Mouse (Mus musculus) gonadal fat pad, adult 2 months (tissue): ENCODE measurements around the gene Mapkap1. TPM values are rescaled to one million over a fixed set of nuclear protein-coding genes. Genes with fewer than 3 reads are reported as not detected.

Experiments
- DNase-seq: peaks from one replicate; pipeline ENCODE4 v3.0.0-alpha.2; 2012; ENCODE audit warnings: low read depth
- polyA plus RNA-seq: library from polyadenylated mRNA; depleted of rRNA; stranded (reverse); fragments of >200 nt; gene quantifications from 2 replicates; pipeline ENCODE4 v1.2.3, GENCODE M21; 2012; rRNA removed

Gene Mapkap1
- polyA plus RNA-seq: 50.4 and 53.1 TPM in 2 replicates

DNA sequence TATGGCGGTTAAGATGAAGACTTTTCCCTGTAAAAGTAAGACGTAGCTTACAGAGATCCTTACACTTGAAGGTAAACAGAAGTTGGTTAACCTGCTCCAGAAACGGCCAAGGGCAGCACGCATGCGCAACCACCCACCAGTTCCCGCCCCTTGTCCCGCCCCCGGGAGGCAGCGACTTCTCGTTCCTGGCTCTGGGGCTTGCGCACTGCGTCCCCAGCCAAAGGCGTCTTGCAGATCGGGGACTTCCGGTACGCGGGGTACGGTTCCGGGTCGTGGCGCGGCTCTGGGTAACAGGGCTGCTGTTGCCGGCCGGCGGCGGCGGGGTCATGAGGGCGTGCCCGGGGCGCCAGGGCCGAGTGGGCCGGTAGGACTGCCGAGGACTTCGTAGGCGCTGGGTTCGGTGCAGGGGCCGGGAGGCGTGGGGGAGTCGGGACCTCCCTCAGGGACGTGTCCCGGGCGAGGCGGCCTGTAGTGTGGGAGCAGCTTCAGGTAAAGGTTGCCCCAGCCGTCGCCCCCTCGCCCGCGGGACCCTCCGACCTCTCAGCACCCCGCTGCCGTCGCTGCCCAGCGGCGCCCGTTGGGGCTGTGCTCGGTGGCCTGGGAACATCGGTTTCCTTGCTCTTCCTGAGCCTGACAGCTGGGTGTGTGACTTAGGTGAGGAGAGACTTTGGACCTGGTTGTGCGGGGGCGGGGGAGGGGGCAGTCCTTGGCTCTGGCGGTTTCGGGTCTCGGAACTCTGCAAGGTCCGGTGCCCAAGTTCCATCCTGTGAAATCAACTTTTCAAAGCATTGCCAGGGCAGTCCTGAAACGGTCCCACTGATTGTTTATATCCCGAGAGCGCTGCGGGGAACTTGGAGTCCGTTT lies at the start of gene Mapkap1:
Mapkap1 (plus strand) TSS at position 171 of the 864 bp plus-strand sequence.
- DNase-seq: peak; percentile 60

DNA sequence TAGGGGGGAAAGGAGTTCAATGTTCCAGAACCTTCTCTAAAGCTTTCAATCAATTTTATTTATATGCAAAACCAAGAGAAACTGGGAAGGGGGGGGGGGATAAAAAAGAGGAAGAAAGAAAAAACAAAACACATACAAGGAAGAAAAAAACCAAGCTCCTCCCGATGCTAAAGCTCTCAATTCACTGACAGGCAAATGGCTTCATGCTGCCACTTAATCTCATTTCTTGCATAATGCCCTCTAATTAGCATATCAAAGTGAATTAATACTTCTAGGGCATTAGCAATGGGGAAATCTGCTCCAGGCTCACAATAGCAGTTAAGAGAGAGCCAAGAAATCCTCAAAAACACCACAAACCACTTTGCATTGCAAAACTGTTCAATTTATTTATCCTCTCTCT lies 42.9 kb upstream of the Mapkap1 start:
- no peak for DNase-seq

DNA sequence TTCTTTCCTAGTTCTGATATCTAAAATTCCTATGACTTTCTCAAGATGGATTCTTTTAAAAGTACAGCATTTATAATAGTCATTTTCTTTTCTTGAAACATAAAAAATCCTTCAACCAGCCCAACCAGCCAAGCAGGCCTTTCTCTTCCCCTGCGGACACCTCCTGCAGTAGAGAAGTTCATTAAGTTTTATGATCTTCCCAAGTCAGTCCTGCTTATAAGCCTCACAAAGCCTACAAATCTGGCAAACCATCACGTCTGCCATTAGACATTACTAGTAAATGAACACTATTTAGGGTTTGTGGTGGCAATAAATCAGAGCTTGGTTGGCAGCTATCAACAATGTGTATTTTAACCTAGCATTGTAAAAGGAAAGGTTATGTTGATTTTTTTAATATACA lies 39.5 kb upstream of the Mapkap1 start:
- DNase-seq: no peak

DNA sequence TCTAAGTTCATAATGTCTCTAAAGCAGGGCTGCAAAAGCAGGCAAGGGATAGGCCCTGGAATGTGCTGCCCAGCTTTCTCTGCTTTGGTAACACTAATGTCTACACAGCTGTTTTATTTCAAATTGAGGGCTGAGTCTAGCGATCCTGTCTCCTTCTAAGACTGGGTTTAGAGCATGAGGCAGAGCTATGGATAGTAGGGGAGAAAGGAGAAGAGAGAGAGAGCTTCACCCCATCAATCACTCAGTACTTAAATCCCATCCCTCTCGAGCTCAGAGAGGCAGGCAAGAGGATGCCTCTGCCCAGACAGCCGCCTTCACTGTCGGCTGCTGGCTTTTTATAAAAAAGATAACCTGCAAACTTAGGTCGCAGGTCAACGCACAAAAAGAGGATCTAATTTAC lies 38.2 kb upstream of the Mapkap1 start:
- DNase-seq: no peak

DNA sequence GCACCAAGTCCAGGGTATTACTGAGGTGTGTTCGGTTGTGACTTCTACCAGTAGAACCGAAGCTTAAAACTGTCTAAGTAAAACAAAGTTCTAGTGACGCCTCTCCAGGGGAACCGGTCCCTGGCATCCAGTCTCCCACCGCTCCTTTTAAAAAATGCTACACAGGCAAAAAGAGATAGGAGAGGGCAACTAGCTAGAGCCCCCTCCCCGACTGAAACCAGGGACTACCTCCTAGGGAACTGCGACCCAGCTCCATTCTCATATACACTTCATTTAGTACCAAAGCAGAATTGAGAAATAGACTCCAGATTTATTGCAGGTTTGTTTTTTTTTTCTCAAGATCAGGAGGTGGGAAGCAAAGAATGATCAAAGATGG lies 36.2 kb upstream of the Mapkap1 start:
- DNase-seq: no peak

DNA sequence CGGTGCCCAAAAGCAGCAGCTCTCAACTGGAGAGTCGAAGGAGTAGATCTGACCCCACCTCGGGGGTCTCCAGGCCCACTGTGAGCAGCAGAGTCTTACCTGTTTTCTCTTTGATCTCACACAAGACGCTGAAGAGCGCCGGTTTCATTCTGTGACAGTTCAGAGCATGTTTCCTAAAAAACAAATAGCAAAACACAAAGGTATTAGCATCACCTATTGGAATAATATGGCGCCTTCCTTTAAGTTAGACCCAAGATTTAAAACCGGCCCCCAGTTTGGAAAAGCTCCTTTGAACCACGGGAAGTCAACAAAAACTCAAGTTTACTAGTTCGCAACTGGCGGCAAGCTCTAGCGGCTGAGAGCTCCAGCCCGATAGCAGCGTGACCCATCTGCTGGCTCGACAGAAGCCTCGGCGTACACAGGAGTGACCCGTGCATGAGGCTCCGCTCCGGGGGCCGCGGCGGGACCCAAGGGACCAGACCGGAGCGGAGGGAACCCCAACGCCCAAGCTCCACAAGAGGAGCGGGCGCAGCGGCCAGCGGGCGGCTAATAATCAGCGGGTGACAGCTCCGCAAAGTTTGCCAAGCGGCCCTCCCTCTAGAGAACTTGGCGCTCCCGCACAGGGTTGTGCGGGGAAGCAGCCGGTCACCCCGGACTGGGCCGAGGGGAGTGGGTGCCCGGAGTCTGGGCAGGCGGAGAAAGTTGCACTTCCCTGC lies 35.7 kb upstream of the Mapkap1 start:
- DNase-seq: no peak

DNA sequence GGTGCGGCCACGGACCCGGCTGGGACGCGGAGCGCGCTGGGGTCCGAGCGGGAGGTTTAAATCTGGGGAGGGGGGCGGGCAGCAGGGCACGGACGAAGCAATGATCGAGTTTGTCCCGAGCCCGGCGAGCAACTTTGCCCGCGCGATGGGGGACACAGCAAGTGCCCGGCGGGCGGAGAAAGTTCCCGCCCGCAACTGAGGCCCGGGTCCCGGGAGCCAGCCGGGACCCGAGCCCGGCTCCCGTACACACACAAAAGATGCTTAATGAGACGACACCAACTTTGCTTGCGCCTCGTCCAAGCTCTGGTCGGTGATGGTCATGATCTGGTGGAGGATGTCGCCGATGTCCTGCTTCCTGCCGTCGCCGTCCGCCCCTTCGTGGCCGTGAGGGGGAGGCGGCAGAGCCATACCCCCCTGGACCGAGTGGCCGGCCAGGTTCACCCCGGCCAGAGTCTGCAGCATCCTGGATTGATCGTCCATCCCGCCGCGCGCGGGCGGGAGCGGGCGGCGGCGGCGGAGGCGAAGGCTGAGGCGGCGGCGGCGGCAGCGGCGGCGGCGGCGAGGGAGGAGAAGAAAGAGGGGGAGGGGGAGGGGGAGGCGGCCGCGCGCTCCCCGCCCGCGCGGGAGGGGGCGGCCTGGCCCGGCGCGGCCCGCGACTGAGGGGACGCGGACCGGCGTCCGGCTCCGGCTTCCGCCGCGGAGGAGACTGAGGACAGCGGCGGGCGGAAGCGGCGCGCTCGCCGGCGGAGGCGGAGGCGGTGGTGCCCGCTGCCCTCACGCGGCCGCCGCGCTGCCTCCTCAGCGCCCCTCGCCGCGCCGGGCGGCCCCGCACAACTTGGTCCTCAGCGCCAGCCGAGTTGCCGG lies 34.9 kb upstream of the Mapkap1 start:
- no peak for DNase-seq

DNA sequence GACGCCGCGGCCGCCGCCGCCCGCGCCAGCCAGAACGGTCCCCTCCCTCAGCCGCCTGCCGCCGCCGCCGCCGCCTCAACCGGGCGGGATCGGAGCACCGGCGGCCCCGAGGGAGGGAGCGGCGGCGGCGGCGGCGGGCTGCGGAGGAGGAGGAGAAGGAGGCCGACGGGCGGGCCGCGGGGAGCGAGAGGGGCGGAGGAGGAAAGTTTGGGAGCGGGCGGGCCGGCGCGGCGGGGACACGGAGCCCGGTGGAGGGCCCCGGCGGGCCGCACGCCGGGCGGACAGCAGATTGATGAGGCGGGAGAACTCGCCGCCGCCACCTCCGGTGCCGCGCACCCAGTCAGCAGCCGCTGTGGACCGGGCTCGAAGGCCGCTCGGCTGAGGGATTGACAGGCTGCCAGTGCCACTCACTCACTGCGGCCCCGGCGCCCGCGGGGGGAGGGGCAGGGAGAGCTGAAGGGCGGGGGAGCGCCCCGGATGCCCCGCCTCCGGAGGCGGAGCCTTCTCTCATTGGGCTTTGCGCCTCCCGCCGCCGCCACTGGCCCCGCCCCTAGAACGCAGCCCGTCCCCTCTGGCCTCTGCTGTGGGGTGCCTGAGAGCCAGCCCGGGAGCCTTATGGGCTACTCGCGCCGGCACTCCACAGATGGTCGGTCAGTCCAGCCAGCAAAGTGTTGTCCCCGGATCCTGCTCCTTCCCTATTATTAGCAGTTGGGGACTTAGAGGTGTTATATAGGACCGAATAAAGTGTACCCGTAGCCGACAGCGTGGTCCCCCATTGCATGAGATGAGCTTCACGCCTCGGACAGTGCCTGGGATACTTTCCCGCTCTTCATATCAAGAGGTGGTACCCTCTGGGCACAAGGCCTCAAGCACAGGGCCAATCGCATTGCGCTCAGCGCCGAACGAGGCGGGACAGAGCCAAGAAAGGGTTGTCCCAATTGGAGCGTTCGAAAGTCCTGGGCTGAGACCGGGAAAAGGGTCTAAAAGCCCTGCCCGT lies 34.0 kb upstream of the Mapkap1 start, which contains the start of gene Pbx3:
Pbx3 (minus strand) TSS at position 838 of the 997 bp plus-strand sequence.
- DNase-seq: no peak

DNA sequence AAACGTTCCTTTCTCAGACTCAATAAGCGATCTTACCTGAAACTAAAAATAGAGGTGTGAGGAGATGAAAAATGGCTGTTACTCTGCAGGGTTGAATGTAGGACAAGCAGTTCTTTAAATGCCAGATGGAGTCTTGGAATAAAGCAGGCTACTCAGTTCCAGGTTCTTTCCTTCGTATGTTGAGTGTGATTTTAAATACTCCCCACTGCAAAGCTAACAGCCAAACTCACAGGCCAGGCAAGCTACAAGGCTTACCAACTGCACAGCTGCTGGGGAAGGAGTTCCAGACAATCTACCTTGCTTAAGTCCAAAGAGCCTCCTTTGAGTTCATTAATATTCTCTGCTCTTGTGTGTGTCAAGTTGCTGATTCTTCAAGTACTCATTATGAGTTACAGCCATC lies 32.7 kb upstream of the Mapkap1 start:
- no peak for DNase-seq

DNA sequence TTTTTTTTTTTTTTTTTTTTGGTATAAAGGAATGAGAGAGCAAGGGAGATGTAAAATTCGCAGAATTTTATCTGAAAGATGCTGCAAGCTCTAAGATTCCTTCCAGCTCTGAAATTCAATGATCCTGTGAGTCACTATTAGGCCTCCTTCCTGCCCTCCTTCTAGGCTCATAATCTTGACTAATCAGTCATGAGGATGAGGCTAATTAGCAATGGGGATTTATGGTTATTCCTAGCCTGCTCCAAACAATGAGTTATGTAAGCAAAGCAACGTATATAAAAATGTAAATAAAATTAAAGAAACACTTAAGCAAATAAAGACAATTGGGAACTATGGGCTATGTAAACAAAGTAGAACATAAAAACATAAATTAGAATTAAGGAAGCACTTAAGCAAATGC lies 32.2 kb upstream of the Mapkap1 start:
- no peak for DNase-seq

DNA sequence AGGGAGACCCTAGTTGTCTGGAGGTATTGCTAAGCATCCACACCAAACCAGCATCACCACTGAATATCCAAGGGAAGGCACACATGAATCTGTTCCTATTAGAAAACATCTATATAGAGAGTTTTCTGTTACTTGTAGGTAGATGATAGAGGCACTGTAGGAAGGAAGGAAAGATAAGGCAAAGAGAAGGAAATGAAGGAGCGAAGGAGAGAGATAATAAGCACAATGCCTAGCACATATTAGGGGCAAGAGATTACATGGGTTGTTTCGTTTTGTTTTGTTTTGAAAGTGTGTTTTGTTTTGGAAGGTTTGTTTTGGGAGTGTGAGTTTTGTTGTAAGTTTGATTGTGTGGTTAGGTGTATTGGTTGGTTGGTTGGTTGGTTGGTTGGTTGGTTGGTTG lies 27.6 kb upstream of the Mapkap1 start:
- DNase-seq: no peak

DNA sequence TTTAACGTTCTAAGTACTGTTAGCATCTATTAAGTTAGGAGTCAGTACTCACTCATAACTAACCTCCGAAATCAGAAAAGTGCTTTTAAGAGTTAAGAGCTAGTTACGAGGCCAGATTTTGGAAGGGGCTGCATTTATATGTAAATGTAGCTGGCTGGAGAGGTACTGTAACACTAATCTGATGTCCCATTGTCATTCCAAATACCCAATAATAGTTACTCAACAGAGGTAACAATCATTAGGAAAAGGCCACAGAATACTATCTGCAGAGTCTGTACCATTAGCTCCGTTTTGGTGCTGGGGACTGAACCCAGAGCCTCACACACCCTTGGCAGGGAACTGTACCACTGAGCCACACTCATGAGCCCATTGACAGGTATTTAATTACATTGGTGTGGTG lies 7.0 kb upstream of the Mapkap1 start:
- no peak for DNase-seq

DNA sequence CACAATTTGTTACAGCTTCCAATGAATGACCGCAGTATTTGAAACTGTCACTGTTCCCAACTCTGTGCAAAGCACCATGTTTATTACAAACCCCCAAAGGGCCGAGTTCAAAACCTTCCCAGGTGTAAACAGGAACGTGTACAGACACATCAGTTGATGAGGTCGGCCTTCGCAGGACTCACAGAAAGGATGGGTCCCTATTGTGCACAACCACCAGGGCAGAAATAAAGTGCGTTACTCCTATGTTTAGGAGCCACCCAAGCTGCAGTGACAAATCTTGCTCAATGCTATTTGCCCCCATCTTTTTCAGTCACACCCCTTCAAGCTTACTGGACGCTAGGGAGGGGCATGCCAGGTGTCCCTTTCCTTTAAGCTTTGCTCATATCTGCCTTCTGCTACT lies 1.0 kb downstream of the Mapkap1 start:
- DNase-seq: no peak

DNA sequence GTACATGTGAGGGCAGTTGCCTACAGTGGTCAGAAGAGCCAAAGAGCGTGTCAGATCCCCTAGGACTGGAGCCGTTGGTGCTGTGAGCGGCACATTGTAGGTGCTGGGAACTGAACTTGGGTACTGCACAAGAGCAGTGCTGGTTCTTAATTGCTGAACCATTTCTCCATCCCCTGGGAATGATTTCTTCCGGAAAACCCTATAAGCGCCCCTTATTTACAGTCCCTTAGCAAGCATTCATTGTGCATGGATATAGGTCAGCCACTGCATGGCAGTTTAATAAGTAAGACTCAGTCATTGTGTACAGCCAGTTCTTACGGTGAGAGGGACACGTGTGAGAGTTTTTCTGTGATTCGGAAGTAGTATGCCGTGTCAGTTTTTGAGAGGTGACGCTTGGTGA lies 1.8 kb downstream of the Mapkap1 start:
- DNase-seq: no peak

DNA sequence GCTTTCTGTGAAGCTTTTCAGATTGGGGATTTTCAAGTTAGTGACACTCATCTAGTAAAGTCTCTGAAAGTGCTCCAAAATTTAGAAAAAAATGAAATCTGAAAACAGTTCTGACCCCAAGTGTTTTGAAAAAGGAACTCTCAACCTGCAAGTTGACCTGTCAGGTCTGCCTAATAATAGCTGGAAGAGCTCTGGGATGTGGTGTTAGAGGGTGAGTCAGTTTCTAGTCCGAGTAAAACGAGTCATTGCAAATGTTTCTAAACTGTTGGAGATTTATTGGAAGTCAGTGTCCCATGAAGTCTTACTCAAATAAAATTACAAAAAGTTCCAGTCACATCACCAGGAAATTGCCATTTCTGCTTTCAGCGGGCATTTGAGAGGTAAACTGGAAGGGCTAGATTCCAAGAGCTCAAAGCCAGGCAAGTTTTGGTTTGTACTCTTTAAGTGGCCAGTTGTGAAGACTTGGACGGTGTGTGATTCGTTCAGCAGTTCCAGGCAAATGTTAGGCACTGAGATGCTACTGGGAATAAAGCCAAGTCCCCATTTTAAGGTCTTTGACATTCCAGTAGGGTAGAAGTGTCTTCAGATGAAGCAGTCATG lies 3.3 kb downstream of the Mapkap1 start:
- no peak for DNase-seq

DNA sequence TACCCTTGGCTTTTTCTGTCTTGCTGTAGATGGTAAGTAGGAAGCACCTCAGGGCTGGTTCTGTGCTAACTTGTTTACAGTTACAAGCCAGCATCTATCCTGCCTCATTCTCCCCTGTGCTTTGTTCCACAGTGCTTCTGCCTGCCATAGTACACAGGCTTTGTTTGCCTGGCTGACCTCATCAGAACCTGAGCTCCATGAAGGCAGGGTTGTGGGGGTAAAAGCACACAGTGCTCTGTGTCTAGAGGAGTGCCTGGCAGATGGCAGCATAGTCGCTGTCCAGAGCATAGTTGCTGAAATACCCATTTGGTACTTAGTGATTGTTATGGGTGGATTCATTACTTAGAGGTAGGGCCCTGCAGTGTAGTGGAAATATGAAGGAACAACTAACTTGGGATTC lies 13.7 kb downstream of the Mapkap1 start:
- DNase-seq: no peak

DNA sequence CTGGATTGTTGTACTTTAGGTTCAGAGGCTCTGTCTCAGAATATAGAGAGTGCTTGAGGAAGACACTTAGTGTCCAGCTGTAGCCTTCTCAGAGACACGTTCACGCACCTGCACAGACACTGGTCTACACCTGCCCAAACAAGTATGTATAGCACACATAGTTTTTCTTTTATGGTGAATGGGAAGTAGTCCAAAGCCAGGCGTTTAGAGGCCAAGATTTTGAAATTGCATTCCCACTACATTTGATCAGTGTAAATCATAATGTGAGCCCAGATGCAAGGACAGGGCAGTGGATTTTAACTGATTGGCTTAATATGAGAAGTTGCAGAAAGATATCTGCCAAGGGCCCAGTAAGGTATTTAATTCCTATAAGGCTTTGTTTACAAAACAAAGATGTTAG lies 17.6 kb downstream of the Mapkap1 start:
- DNase-seq: peak; percentile 57

DNA sequence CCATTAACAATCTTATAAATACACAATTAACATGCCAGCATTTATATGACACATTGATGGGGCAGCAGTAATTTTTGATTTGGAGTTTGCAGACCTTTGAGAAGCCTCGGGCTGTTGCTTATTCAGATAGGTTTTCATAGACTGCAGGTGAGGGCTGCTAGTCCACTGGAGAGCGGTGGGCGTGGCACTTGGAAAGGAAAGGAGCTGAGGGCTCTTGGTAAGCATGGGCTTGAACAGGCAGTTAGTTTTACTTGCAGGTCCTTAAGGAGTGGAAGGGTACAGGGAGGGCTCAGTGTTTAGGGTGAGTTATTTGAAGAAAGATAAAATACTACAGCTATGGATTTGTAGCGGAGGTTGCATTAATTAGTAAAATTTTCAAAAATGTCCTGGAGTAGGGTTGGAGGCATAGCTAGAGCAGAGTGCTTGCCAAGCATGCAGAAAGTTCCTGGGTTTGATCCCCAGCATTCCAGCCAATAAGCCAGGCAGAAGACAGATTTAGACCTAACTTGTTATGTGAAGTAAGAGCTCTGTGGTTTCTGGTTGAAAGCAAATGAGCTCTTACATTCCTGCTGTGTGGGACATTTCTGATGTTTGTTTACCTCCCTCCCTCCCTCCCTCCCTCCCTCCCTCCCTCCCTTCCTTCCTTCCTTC lies 19.1 kb downstream of the Mapkap1 start:
- DNase-seq: peak; percentile 30

DNA sequence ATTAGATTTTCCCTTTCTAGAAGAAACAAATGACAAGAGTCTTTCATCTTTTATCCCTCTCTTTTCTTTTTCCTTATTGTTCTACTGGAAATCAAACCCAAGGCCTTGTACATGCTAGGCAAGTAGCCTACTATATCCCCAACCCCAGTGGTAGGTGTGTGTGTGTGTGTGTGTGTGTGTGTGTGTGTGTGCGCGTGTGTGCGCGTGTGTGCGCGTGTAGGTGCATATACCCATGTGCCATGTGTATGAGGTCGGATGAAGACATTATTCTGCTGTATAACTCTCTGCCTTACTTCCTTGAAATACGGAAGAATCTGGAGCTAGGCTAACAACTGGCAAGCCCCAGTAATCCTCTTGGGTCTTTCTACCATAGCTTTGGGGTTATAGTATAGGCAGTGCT lies 24.1 kb downstream of the Mapkap1 start:
- no peak for DNase-seq
